Mouse (Mus musculus): Measurements from ENCODE around the gene Tmem160. TPM values are rescaled to one million over a fixed set of nuclear protein-coding genes. Genes with fewer than 3 reads are reported as not detected.
A peak's percentile ranks its signal among the peaks of the same experiment; 100 is the strongest.

The Tmem160 gene
- polyA plus RNA-seq, 1 experiment = 81.7 TPM

DNA sequence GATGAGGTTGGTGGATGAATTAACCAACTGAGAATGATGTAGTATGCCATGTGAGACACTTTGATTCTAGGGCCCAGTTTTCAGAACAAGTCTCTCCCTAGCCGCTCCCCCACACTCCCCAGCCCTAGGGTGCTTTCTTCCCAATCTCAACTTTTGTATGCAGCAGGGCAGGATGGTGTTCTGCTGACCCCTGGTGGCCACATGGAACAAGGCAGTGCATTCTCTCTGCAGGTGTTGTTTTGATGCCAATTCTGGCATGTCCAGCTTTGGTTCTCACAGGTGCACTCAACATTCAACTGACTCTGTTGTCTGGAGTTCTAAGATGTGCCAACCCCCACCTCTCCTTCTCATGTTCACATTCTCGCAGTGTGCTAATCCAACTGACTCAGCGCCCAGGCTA is 39.2 kb downstream of the Tmem160 start:
- Histone ChIP-seq H3K79me3 (ENCODE audit: low read depth) (no peaks in the 10 kb centered on the region), H3K27me3 (ENCODE audit: control insufficient read depth, insufficient read depth, insufficient read length) (no peaks in the 10 kb centered on the region), H3K79me2 (ENCODE audit: control insufficient read depth, insufficient read depth) (no peaks in the 10 kb centered on the region), H3K4me3 (ENCODE audit: insufficient read depth, poor library complexity, severe bottlenecking) (no peak overlapping the region), H3ac (ENCODE audit: control insufficient read depth, insufficient read length, low read depth) (no peak overlapping the region), H3K36me3 (ENCODE audit: control insufficient read depth, insufficient read depth) (peaks cover 9% of the 10 kb centered on the region)
- no peak for TF ChIP-seq MAX (IDR thresholded peaks at IDR 0.05)
- TF ChIP-seq CTCF (IDR thresholded peaks at IDR 0.05; ENCODE audit: control insufficient read depth, insufficient read depth, insufficient read length) = peak; percentile 68

DNA sequence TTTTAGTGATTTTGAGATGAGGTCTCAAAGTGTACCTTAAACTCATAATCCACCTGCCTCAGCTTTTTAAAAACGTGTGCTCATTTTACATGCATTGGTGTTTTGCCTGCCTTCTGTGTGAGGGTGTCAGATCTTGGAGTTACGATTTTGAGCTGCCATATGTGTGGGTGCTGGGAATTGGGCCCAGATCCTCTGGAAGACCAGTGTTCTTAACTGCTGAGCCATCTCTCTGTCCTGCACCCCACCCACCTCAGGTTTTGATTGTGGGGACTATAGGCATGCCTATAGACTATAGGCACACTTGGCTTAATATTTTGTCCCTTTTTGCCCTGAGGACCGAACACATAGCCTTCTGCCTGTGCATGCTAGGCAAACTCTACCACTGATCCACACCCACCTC is 39.6 kb downstream of the Tmem160 start:
- no peak overlapping the region for H3K4me3 ChIP-seq (ENCODE audit: insufficient read depth, poor library complexity, severe bottlenecking)
- no peak for TF ChIP-seq MYOG (IDR thresholded peaks at IDR 0.05; ENCODE audit: control insufficient read depth, extremely low read depth, insufficient read length)
- TF ChIP-seq FOSL1 (IDR thresholded peaks at IDR 0.05; ENCODE audit: insufficient read depth, low read length, poor library complexity, severe bottlenecking) = no peak
- TF ChIP-seq MAX (IDR thresholded peaks at IDR 0.05) = no peak
- TF ChIP-seq CEBPB (IDR thresholded peaks at IDR 0.05; ENCODE audit: low read depth) = no peak
- no peak for TF ChIP-seq MYOD1 (IDR thresholded peaks at IDR 0.05; ENCODE audit: control insufficient read depth, insufficient read length, low read depth)
- TF ChIP-seq USF1 (IDR thresholded peaks at IDR 0.05; ENCODE audit: low read depth) = no peak
- no peak for TF ChIP-seq CTCF (IDR thresholded peaks at IDR 0.05; ENCODE audit: control insufficient read depth, insufficient read depth, insufficient read length)
- H3K27me3 ChIP-seq (ENCODE audit: control insufficient read depth, insufficient read depth, insufficient read length) = no peaks in the 10 kb centered on the region

DNA sequence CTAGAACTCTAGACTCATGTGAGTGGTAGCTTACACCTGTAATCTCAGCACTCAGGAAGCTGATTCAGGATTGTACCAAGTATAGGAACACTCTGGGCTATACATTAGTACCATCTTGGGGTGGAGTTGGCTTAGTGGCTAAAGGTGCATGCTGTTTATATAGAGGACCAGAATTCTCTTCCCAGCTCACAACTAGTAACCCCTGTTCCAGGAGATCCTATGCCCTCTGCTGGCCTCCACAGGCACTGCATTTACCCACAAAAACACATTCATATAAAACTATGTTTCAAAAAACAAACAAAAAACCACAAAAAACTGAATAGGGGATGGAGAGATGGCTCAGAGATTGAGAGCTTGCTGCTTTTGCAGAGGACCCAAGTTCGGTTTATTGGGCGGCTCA is 40.8 kb downstream of the Tmem160 start:
- Histone ChIP-seq H3K79me3 (ENCODE audit: low read depth) (no peaks in the 10 kb centered on the region), H3K79me2 (ENCODE audit: control insufficient read depth, insufficient read depth) (no peaks in the 10 kb centered on the region), H3K36me3 (ENCODE audit: control insufficient read depth, insufficient read depth) (peaks cover 10% of the 10 kb centered on the region), H3K27me3 (ENCODE audit: control insufficient read depth, insufficient read depth, insufficient read length) (no peaks in the 10 kb centered on the region), H3ac (ENCODE audit: control insufficient read depth, insufficient read length, low read depth) (no peak overlapping the region), H3K4me3 (ENCODE audit: insufficient read depth, poor library complexity, severe bottlenecking) (no peak overlapping the region)
- TF ChIP-seq USF1 (IDR thresholded peaks at IDR 0.05; ENCODE audit: low read depth) (no peak), MYOD1 (IDR thresholded peaks at IDR 0.05; ENCODE audit: control insufficient read depth, insufficient read length, low read depth) (no peak), CEBPB (IDR thresholded peaks at IDR 0.05; ENCODE audit: low read depth) (no peak), CTCF (IDR thresholded peaks at IDR 0.05; ENCODE audit: control insufficient read depth, insufficient read depth, insufficient read length) (no peak), MYOG (IDR thresholded peaks at IDR 0.05; ENCODE audit: control insufficient read depth, extremely low read depth, insufficient read length) (no peak), MAX (IDR thresholded peaks at IDR 0.05) (no peak), FOSL1 (IDR thresholded peaks at IDR 0.05; ENCODE audit: insufficient read depth, low read length, poor library complexity, severe bottlenecking) (no peak)

More for the DNA sequence above, 39.6 kb downstream of the Tmem160 start:
- Histone ChIP-seq H3K36me3 (ENCODE audit: control insufficient read depth, insufficient read depth) (peaks cover 10% of the 10 kb centered on the region), H3ac (ENCODE audit: control insufficient read depth, insufficient read length, low read depth) (no peak overlapping the region), H3K79me3 (ENCODE audit: low read depth) (no peaks in the 10 kb centered on the region), H3K79me2 (ENCODE audit: control insufficient read depth, insufficient read depth) (no peaks in the 10 kb centered on the region)

DNA sequence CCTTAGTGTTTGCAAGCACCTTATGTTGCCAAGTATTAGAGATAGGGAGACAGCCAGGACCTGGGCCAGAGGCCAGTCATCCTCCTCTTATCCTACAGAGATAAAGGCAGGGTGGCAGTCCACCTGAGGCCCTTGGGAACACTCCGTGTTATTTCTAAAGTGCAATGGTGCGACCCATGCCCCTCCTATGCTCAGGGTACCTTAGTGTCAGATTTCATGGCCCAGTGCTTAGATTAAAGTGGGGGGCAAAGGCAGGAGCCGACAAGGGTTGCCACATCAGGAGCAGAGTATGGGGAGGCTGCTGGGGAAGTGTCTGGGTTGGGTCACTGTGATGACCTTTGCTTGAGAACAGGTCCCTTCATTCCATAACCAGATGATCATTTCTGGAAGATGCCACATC is 43.7 kb downstream of the Tmem160 start:
- H3ac ChIP-seq (ENCODE audit: control insufficient read depth, insufficient read length, low read depth) = no peak overlapping the region
- no peaks in the 10 kb centered on the region for H3K27me3 ChIP-seq (ENCODE audit: control insufficient read depth, insufficient read depth, insufficient read length)
- no peak overlapping the region for H3K4me3 ChIP-seq (ENCODE audit: insufficient read depth, poor library complexity, severe bottlenecking)
- H3K79me2 ChIP-seq (ENCODE audit: control insufficient read depth, insufficient read depth) = no peaks in the 10 kb centered on the region
- TF ChIP-seq USF1 (IDR thresholded peaks at IDR 0.05; ENCODE audit: low read depth) (no peak), MYOG (IDR thresholded peaks at IDR 0.05; ENCODE audit: control insufficient read depth, extremely low read depth, insufficient read length) (no peak), CEBPB (IDR thresholded peaks at IDR 0.05; ENCODE audit: low read depth) (no peak), FOSL1 (IDR thresholded peaks at IDR 0.05; ENCODE audit: insufficient read depth, low read length, poor library complexity, severe bottlenecking) (no peak), CTCF (IDR thresholded peaks at IDR 0.05; ENCODE audit: control insufficient read depth, insufficient read depth, insufficient read length) (no peak), MAX (IDR thresholded peaks at IDR 0.05) (no peak)
- H3K79me3 ChIP-seq (ENCODE audit: low read depth) = no peaks in the 10 kb centered on the region
- peaks cover 10% of the 10 kb centered on the region for H3K36me3 ChIP-seq (ENCODE audit: control insufficient read depth, insufficient read depth)

DNA sequence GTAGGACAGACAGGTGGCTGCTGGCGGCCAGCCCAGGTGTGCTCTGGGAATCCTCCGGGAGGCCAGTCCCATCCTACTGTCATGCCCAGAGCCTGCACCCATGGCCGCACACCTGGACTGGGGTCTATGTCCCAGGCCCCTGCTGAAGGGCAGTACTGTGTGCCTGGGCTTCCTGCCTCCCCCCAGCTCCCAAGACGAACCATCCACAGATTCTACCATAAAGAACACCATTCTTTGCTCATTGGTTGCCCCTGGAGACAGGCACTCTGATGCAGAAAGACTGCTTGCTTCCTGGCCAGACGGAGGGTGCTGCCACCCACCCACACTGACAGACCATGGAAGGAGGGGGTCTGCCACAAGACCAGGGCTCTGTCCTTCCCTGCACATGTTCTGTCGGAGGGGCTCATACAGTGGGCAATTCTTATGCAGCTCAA is 47.1 kb downstream of the Tmem160 start:
- Histone ChIP-seq H3K36me3 (ENCODE audit: control insufficient read depth, insufficient read depth) (peaks cover 27% of the 10 kb centered on the region), H3K79me3 (ENCODE audit: low read depth) (no peaks in the 10 kb centered on the region), H3ac (ENCODE audit: control insufficient read depth, insufficient read length, low read depth) (no peak overlapping the region), H3K27me3 (ENCODE audit: control insufficient read depth, insufficient read depth, insufficient read length) (no peaks in the 10 kb centered on the region), H3K79me2 (ENCODE audit: control insufficient read depth, insufficient read depth) (no peaks in the 10 kb centered on the region), H3K4me3 (ENCODE audit: insufficient read depth, poor library complexity, severe bottlenecking) (no peak overlapping the region)
- TF ChIP-seq CTCF (IDR thresholded peaks at IDR 0.05; ENCODE audit: control insufficient read depth, insufficient read depth, insufficient read length) (no peak), MAX (IDR thresholded peaks at IDR 0.05) (no peak), CEBPB (IDR thresholded peaks at IDR 0.05; ENCODE audit: low read depth) (no peak)

DNA sequence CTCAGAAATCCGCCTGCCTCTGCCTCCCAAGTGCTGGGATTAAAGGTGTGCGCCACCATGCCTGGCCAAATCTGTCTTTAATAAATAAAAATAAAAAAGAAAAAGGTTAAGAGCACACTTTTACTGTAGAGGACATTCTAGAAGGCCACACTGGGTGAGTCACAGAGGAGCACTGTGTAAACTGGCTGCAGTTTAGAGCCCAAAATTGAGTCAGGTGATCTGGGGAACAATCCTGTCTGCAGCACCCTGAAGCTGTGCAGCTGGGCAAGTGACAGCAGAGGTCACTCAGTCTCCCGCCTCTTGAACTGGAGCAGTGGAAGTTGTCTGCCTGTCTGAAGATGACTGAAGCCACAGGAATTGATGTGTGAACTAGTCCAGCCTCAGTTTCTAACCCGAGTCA is 49.0 kb downstream of the Tmem160 start:
- H3K79me3 ChIP-seq (ENCODE audit: low read depth) = no peaks in the 10 kb centered on the region
- no peak overlapping the region for H3ac ChIP-seq (ENCODE audit: control insufficient read depth, insufficient read length, low read depth)
- H3K79me2 ChIP-seq (ENCODE audit: control insufficient read depth, insufficient read depth) = no peaks in the 10 kb centered on the region
- no peaks in the 10 kb centered on the region for H3K27me3 ChIP-seq (ENCODE audit: control insufficient read depth, insufficient read depth, insufficient read length)
- peaks cover 33% of the 10 kb centered on the region for H3K36me3 ChIP-seq (ENCODE audit: control insufficient read depth, insufficient read depth)
- TF ChIP-seq CEBPB (IDR thresholded peaks at IDR 0.05; ENCODE audit: low read depth) = no peak
- no peak overlapping the region for H3K4me3 ChIP-seq (ENCODE audit: insufficient read depth, poor library complexity, severe bottlenecking)
